Mouse (Mus musculus): Measurements from ENCODE around the gene Sin3a.

DNA sequence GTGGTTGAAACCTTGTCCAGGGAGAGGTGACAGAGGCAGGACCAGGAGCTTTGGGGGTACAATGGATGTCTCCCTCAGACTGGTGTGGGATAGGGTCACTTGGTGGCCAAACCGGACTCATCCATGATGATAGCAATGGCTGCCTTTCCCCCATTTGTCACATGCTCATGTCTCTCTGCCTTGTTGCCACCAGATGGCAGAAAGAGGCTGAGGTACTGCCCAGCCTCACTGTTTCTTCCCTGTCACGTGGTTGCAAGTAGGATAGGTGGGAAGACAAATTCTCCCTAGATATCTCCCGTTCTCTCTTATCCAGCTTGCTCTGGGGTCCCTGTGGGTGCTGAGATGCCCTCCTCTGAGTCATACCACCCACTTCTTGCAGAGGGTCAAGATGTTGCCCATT is 90.7 kb downstream of the Sin3a start:
- TF ChIP-seq CTCF (IDR thresholded peaks at IDR 0.05; ENCODE audit: low read depth) (peak; percentile 85), EP300 (optimal IDR thresholded peaks at IDR 0.05) (no peak)

Measured in stomach, postnatal 0 days (tissue).